Mouse (Mus musculus) right cerebral cortex, postnatal 14 days (tissue): ENCODE data around the gene Dlg2.

Experiments used
- DNase-seq: peaks from one replicate; pipeline ENCODE4 v3.0.0; 2022

The Dlg2 gene

GRCm38 (mm10) chr7:91955584-91955983 is 1479.1 kb downstream of the Dlg2 start:
- DNase-seq = no peak

GRCm38 (mm10) chr7:91962956-91963355 is 1486.5 kb downstream of the Dlg2 start:
- DNase-seq = no peak

- DNase-seq = no peak
Observed at GRCm38 (mm10) chr7:91972970-91973369, 1496.5 kb downstream of the Dlg2 start.

- no peak for DNase-seq
Observed at GRCm38 (mm10) chr7:92003769-92004455, 1527.4 kb downstream of the Dlg2 start.

- DNase-seq = no peak
Observed at GRCm38 (mm10) chr7:92005681-92006425, 1529.4 kb downstream of the Dlg2 start.

- no peak for DNase-seq
Observed at GRCm38 (mm10) chr7:92008702-92009101, 1532.2 kb downstream of the Dlg2 start.

- DNase-seq = no peak
Observed at GRCm38 (mm10) chr7:92024928-92025327, 1548.5 kb downstream of the Dlg2 start.

- no peak for DNase-seq
Observed at GRCm38 (mm10) chr7:92025465-92026056, 1549.1 kb downstream of the Dlg2 start.

- peak; percentile 78 for DNase-seq
Observed at GRCm38 (mm10) chr7:92027049-92027448, 1550.6 kb downstream of the Dlg2 start.

- no peak for DNase-seq
Observed at GRCm38 (mm10) chr7:92034256-92034655, 1557.8 kb downstream of the Dlg2 start.

- no peak for DNase-seq
Observed at GRCm38 (mm10) chr7:92040187-92040586, 1563.7 kb downstream of the Dlg2 start.

GRCm38 (mm10) chr7:92040785-92041411 is 1564.4 kb downstream of the Dlg2 start:
- DNase-seq = no peak

GRCm38 (mm10) chr7:92044966-92045365 is 1568.5 kb downstream of the Dlg2 start:
- DNase-seq = no peak

GRCm38 (mm10) chr7:92047271-92047670 is 1570.8 kb downstream of the Dlg2 start:
- DNase-seq = no peak

GRCm38 (mm10) chr7:92048876-92049275 is 1572.4 kb downstream of the Dlg2 start:
- DNase-seq = no peak

- no peak for DNase-seq
Observed at GRCm38 (mm10) chr7:92066851-92067250, 1590.4 kb downstream of the Dlg2 start.

- DNase-seq = no peak
Observed at GRCm38 (mm10) chr7:92087429-92087828, 1611.0 kb downstream of the Dlg2 start.

- peak; percentile 62 for DNase-seq
Observed at GRCm38 (mm10) chr7:92093860-92094259, 1617.4 kb downstream of the Dlg2 start.

- no peak for DNase-seq
Observed at GRCm38 (mm10) chr7:92095198-92095597, 1618.7 kb downstream of the Dlg2 start.

- DNase-seq = no peak
Observed at GRCm38 (mm10) chr7:92100847-92101246, 1624.4 kb downstream of the Dlg2 start.

GRCm38 (mm10) chr7:92102892-92103543 is 1626.5 kb downstream of the Dlg2 start:
- DNase-seq = peak; percentile 36

- no peak for DNase-seq
Observed at GRCm38 (mm10) chr7:92105477-92105876, 1629.0 kb downstream of the Dlg2 start.

GRCm38 (mm10) chr7:92105956-92106355 is 1629.5 kb downstream of the Dlg2 start:
- DNase-seq = no peak
